Mouse (Mus musculus): ENCODE results near the gene Plpp4. TPM values are rescaled to one million over a fixed set of nuclear protein-coding genes. Genes with fewer than 3 reads are reported as not detected.

The Plpp4 gene
- total RNA-seq (2021): not detected
- long read RNA-seq, experiment 1: 0 reads
- long read RNA-seq, experiment 2: 0 reads

- no peak for DNase-seq
- intact Hi-C loops (cut with DNase I): no loop called here
Measured at GRCm38 (mm10) chr7:129256621-129257373, at the start of gene Plpp4. Gene Plpp4, plus strand, starts transcription at chr7:129257031.

- intact Hi-C loops (cut with DNase I): no loop called here
- DNase-seq: no peak
Measured at GRCm38 (mm10) chr7:129215926-129216543, 40.8 kb upstream of the Plpp4 start.

- DNase-seq: no peak
- intact Hi-C loops (cut with DNase I): no loop called here
Measured at GRCm38 (mm10) chr7:129216547-129217195, 40.2 kb upstream of the Plpp4 start.

GRCm38 (mm10) chr7:129220948-129221347 lies 35.9 kb upstream of the Plpp4 start:
- intact Hi-C loops (cut with DNase I): no loop called here
- DNase-seq: no peak

- no peak for DNase-seq
- intact Hi-C loops (cut with DNase I): no loop called here
Measured at GRCm38 (mm10) chr7:129221649-129222048, 35.2 kb upstream of the Plpp4 start.

GRCm38 (mm10) chr7:129235410-129235809 lies 21.4 kb upstream of the Plpp4 start:
- intact Hi-C loops (cut with DNase I): loop anchor here (10.0 kb wide), 1 partner anchor 269 kb away; no protein-coding TSS in a partner anchor
- DNase-seq: no peak

- intact Hi-C loops (cut with DNase I): loop anchor here (2.0 to 10.0 kb wide), 2 partner anchors 71 to 269 kb away; no protein-coding TSS in a partner anchor
Measured at GRCm38 (mm10) chr7:129235995-129236394, 20.8 kb upstream of the Plpp4 start.

GRCm38 (mm10) chr7:129250981-129251380 lies 5.8 kb upstream of the Plpp4 start:
- no peak for DNase-seq
- intact Hi-C loops (cut with DNase I): no loop called here

More at GRCm38 (mm10) chr7:129235995-129236394, 20.8 kb upstream of the Plpp4 start:
- no peak for DNase-seq

- no peak for DNase-seq
- intact Hi-C loops (cut with DNase I): no loop called here
Measured at GRCm38 (mm10) chr7:129253406-129253805, 3.4 kb upstream of the Plpp4 start.

GRCm38 (mm10) chr7:129254126-129254525 lies 2.7 kb upstream of the Plpp4 start:
- DNase-seq: no peak
- intact Hi-C loops (cut with DNase I): no loop called here

- intact Hi-C loops (cut with DNase I): no loop called here
- no peak for DNase-seq
Measured at GRCm38 (mm10) chr7:129255406-129255805, 1.4 kb upstream of the Plpp4 start.

- intact Hi-C loops (cut with DNase I): no loop called here
- DNase-seq: no peak
Measured at GRCm38 (mm10) chr7:129257374-129258018, 665 bp downstream of the Plpp4 start.

- DNase-seq: no peak
- intact Hi-C loops (cut with DNase I): no loop called here
Measured at GRCm38 (mm10) chr7:129258331-129258730, 1.5 kb downstream of the Plpp4 start.

- intact Hi-C loops (cut with DNase I): no loop called here
Measured at GRCm38 (mm10) chr7:129259195-129259594, 2.4 kb downstream of the Plpp4 start.

GRCm38 (mm10) chr7:129273867-129274266 lies 17.0 kb downstream of the Plpp4 start:
- intact Hi-C loops (cut with DNase I): no loop called here
- no peak for DNase-seq

More at GRCm38 (mm10) chr7:129259195-129259594, 2.4 kb downstream of the Plpp4 start:
- DNase-seq: no peak

GRCm38 (mm10) chr7:129274726-129275125 lies 17.9 kb downstream of the Plpp4 start:
- intact Hi-C loops (cut with DNase I): no loop called here
- no peak for DNase-seq

GRCm38 (mm10) chr7:129277751-129278150 lies 20.9 kb downstream of the Plpp4 start:
- no peak for DNase-seq
- intact Hi-C loops (cut with DNase I): no loop called here

- intact Hi-C loops (cut with DNase I): no loop called here
- no peak for DNase-seq
Measured at GRCm38 (mm10) chr7:129278801-129279200, 22.0 kb downstream of the Plpp4 start.

GRCm38 (mm10) chr7:129279261-129279660 lies 22.4 kb downstream of the Plpp4 start:
- intact Hi-C loops (cut with DNase I): no loop called here
- DNase-seq: no peak

GRCm38 (mm10) chr7:129281966-129282365 lies 25.1 kb downstream of the Plpp4 start:
- DNase-seq: no peak
- intact Hi-C loops (cut with DNase I): no loop called here
